Mouse (Mus musculus): Measurements from ENCODE around the gene Slc25a10.

DNA sequence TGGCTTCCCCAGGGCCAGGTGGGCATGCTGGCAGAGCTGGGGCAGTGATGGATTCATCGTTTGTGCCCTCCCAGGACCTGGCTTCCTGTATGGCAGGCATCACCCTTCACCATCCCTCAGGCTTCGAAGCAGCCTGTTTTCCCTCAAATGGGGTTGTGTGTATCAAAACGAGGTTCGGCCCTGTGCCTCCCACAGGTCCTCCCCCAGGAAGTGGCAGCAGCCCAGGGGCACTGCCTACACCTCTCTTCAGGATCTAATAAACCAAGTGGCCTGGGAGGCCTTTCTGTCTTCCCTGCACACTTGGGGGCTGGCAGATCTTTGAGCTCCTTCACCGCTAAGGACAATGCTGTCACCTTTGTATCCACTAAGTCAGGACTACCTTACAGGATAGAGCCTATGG lies 7.3 kb downstream of the Slc25a10 start:
- TF ChIP-seq CTCF (IDR thresholded peaks at IDR 0.05; ENCODE audit: low read depth) (no peak), EP300 (IDR thresholded peaks at IDR 0.05; ENCODE audit: low read depth) (no peak)
